Mouse (Mus musculus) WW6 (cell line): ENCODE results near the gene Fig4.

Experiments used
- DNase-seq: peaks from one replicate; pipeline ENCODE4 v3.0.0-alpha.2; 2013; ENCODE audit warnings: low read depth, low spot score

Fig4 gene

DNA sequence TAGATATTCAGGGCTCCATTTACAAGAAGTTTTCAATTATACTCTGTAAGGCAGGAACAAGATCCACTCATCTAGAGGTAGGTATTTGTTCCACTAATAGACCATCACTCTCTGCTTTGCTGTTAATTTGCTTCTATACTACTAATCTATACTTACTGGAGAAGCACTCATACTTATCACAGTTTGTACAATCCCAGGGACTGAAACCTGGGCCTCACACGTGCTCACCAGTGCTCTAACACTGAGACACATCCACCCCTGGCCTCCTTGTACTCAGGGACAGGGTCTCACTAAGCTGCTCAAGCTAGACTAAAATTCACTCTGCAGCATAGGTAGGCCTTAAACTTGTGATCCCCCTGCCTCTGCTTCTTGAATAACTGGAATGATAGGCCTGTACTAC lies 41.8 kb downstream of the Fig4 start:
- no peak for DNase-seq

GRCm38 (mm10) chr10:41260243-41261006 lies 42.6 kb downstream of the Fig4 start:
- DNase-seq, result no peak

DNA sequence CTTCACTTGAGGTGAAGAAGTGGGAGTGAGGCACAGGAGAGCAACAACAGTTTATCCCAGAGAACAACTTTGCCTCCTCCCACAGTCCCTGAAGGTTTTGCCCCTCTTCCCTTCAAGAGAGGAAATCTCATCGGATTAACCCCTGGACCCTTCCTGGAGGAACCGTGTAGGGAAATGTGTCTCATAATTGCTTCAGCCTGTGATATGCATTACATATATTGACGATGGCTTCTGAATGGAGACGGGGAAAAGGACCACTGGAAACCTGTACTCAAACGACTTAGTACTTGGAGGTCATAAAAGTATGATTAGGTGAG lies 52.4 kb downstream of the Fig4 start:
- no peak for DNase-seq

- no peak for DNase-seq
Observed at GRCm38 (mm10) chr10:41250045-41250748, 52.9 kb downstream of the Fig4 start.

DNA sequence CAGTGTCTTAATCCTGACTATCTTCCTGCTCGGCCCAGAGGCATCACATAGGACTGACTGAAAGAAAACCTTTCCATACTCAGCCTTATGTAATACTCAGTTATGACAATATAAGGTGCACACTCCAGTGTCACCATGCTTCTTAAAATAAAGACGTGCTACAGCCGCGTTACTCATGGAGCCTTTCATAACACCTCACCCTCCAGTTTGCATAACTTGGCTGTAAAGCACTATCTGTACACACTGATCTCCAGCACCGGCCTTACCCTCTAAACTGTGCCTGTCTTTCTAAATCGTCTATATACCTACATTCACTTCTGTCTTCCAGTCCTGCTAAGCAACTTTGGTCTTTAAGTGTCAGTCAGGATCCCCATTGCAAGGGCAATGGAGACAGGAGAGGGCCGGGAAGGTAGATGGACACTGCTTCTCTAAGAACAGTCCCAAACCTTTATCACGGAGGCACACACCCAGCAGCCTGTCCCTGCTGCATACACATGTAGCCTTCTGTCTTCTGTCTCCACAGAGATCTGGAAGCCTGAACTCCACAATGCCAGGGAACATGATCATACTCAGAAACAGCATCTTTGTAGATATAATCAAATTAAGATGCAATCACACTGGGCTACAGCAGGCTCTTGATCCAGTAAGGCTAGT lies 53.9 kb downstream of the Fig4 start:
- no peak for DNase-seq

- no peak for DNase-seq
Observed at GRCm38 (mm10) chr10:41247800-41248473, 55.1 kb downstream of the Fig4 start.

DNA sequence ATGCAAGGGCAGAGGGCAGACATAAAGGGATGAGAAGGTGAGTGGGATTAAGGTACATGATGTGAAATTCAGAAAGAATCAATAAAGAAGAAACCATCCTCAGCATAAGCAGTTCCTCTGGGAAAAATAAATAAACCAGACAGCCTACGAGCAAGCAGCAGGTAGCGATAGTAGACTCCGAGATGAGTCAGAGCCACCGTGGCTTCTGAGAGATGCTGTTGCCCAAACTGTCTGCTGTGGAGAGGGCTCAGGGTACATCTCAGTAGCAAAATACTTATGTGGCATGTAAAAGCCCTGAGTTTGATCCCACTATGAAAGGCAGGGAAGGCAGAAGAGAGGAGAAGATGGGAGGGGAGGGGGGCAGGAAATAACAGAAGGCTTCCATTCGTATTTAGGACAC lies 56.9 kb downstream of the Fig4 start:
- no peak for DNase-seq

GRCm38 (mm10) chr10:41245477-41245876 lies 57.6 kb downstream of the Fig4 start:
- no peak for DNase-seq

GRCm38 (mm10) chr10:41245028-41245427 lies 58.0 kb downstream of the Fig4 start:
- no peak for DNase-seq

DNA sequence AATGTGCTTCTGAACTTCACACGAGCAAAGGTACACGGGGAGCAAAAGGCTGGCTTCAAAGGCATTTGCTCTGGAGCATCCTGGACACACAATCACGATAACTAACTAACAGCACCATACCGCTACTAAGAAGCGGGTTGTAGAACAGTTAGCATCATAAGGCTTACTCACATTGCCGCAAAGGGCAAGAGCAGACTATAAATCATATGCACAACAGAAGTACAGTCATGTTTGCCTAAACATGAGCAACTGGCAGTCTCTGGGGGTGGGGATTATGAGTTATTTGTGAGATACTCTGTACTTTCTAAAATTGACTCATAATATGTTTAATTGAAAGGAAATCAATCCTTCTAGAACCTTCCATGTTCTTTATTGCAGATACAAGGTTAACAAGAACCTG lies 59.1 kb downstream of the Fig4 start:
- DNase-seq, result no peak

DNA sequence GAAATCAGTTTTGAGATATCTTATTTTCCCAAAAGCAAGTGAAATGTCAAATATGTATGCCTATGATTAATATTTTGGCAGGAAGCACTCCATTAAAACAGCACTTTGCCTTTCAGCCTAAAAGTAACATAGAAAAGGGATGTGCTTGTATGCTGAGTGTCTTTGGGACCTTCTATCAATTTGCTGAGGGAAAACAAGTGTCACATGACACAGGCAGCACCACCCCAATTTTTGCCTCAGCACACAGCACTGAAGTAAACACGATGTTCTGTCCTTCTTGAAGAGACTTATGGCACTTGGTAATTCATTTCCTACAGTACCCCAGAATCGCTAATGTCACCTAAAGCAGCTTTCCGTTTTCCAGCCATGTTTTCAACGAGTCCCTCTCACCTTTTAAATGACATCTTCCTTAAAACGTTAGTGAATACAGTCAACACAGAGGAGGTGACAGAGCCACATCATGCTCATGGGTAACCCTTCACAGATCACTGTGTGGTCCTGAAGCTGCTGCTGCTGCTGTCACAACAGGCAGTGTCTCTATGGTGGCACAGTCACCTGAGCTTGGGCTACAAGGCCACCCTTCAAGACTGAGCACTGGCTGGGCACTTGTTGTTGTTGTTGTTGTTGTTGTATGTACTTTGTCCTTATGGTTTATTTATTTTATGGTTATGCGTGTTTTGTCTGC lies 61.4 kb downstream of the Fig4 start:
- no peak for DNase-seq

DNA sequence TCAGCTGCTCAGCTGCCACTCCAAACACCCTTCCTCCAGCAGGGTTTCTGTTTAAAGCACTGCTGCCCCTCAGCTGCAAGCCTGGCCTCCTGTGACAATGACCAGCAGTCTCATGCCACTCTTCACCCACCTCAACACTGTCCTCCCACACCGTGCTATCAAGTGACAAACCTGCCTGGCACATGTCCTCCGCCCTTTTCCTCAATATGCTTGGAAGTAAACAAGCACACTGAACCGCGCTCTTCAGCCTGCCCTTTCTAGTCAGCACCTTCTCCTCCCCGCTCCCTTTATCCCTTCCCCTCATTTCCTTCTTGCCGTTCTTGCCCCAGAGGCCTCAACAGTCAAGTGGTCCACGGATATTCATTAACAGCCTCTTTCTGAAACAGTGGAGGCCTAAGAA lies 62.0 kb downstream of the Fig4 start:
- DNase-seq, result no peak

DNA sequence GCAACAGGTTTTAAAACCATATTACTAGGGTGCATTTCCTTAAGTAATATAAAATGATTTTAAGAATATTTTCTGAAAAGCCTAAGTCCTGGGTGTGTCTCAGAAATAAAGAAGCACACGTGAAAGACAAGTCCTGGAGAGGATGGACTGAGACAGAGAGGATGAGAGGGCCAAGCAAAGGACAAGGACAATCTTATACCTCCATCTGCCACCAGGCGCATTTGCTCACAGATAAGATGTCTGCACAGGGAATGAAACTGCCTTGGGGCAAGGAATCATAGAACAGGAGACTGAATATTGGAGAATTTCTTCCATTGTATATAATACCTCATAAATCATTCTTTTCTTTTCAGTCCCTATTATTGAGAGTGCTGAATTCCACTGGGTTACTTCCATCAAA lies 67.0 kb downstream of the Fig4 start:
- DNase-seq, result no peak

- DNase-seq, result no peak
Observed at GRCm38 (mm10) chr10:41235584-41235983, 67.5 kb downstream of the Fig4 start.

- no peak for DNase-seq
Observed at GRCm38 (mm10) chr10:41235159-41235558, 67.9 kb downstream of the Fig4 start.

DNA sequence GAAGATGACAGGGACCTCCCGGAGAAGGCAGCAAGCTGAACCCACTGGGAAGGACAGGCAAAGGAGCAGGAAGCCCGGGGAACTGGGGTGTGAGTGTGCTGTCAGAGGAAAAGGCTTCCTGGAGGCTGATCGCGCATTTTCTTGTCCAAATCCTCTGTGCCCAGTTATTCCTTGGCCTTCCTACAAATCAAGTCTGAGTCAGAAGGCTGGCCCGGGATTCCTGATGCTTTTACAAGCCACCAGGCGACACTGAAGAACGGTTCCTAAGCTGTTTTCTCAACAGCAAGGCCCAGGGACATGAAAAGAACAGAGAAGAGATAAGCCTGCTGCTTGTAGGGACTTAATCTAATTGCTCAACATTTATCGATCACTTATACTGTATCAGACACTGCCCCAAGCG lies 68.5 kb downstream of the Fig4 start:
- DNase-seq, result no peak

DNA sequence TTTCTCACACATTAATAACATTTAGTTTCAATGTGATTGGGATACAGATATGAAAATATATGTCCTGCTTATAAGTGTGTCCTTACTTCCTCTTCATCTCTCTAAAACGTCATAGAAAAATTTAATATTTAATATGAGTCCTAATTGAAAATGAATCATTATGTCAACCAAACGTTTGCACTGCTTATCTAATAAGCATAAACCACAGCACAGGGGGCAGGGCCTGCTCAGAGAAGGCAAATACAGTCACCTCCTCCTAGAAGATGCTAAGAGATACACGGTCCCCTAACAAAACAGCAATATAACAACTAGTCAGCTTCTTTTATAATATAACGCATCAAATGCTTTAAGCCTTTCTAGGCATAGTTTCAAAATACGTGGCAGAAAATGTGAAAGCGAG lies 69.9 kb downstream of the Fig4 start:
- no peak for DNase-seq

GRCm38 (mm10) chr10:41231163-41231835 lies 71.8 kb downstream of the Fig4 start:
- DNase-seq, result no peak

DNA sequence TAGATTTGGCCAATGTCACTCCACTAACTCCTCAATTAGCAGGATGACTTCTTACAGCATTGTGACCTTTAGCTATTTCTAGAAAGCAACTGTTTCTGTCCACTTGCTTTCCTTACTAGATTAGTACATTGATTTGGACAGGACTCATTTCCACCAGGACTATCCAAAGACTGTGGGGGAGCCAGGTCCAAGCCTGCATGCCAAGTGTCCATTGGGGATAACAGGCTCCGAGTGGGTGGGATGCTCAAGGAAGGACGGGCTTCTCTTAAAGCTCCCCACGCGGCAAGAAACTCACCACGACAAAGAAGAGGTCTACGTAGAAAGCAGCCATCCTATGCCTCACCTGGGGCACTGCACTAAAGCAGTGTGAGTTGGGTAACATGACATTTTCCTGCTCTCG lies 75.4 kb downstream of the Fig4 start:
- DNase-seq, result no peak

DNA sequence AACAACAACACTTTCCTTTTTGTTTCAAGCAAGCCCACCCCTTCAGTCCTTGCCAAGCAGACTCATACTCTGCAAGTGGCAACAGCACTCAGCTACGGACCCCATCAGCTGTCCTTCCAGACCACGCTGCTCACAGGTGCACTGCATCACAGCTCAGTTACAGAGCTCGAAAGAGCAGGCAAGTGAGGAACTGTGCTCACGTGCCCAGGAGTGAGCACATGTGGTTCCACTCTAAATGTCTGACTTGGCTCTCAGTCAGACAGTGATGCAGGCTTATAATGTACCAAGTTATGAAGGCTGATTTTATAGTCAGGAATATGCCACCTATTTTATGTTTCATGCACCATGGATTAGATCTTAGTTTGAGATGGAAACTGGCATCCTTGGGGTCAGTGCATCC lies 79.6 kb downstream of the Fig4 start:
- DNase-seq, result no peak

GRCm38 (mm10) chr10:41221204-41221603 lies 81.9 kb downstream of the Fig4 start:
- no peak for DNase-seq
